Mouse (Mus musculus) hindbrain, embryonic 16.5 days (tissue): ENCODE measurements around the gene Spns2. TPM values are rescaled to one million over a fixed set of nuclear protein-coding genes. Genes with fewer than 3 reads are reported as not detected.
A peak's percentile ranks its signal among the peaks of the same experiment; 100 is the strongest.

Source experiments
- ATAC-seq: fragments of 200-750 bp; cut with Nextera tagmentation; 2 replicates; pipeline ENCODE4 v1.8.0; 2017; ENCODE audit warnings: moderate TSS enrichment, moderate library complexity
- H3K27ac ChIP-seq: fragments of 300-500 bp; sonication (generic); 2 replicates; pipeline ENCODE4 v1.5.1; 2014; ENCODE audit warnings: low read depth, mild to moderate bottlenecking, control low read depth, low read length, moderate library complexity
- H3K27me3 ChIP-seq: fragments of 300-500 bp; sonication (generic); replicated peaks from 2 replicates; pipeline ENCODE4 v1.6.1; 2014; ENCODE audit warnings: low read length; ENCODE audit not compliant: control insufficient read depth, insufficient read depth
- H3K36me3 ChIP-seq: fragments of 300-500 bp; sonication (generic); 2 replicates; pipeline ENCODE4 v1.6.1; 2014; ENCODE audit warnings: mild to moderate bottlenecking, low read length, moderate library complexity, mixed read lengths; ENCODE audit not compliant: control insufficient read depth, insufficient read depth
- H3K4me1 ChIP-seq: fragments of 300-500 bp; sonication (generic); 2 replicates; pipeline ENCODE4 v1.6.1; 2014; ENCODE audit warnings: low read depth, low read length; ENCODE audit not compliant: control insufficient read depth, insufficient read depth
- H3K4me2 ChIP-seq: fragments of 300-500 bp; sonication (generic); 2 replicates; pipeline ENCODE4 v1.6.1; 2014; ENCODE audit warnings: mild to moderate bottlenecking, low read length, control low read depth, moderate library complexity
- H3K4me3 ChIP-seq: fragments of 300-500 bp; sonication (generic); 2 replicates; pipeline ENCODE4 v1.5.1; 2014; ENCODE audit warnings: mild to moderate bottlenecking, low read length, control low read depth, moderate library complexity
- H3K9ac ChIP-seq: fragments of 300-500 bp; sonication (generic); 2 replicates; pipeline ENCODE4 v1.6.1; 2014; ENCODE audit warnings: low read depth, mild to moderate bottlenecking, control low read depth, low read length, moderate library complexity
- H3K9me3 ChIP-seq: fragments of 300-500 bp; sonication (generic); 2 replicates; pipeline ENCODE4 v1.6.1; 2014; ENCODE audit warnings: mild to moderate bottlenecking, low read length, moderate library complexity; ENCODE audit not compliant: control insufficient read depth
- WGBS: fragments of 180-500 bp; shearing (Covaris S2); extraction: QIAGEN DNeasy Blood & Tissue Kit; methylation state at CpG from one replicate; pipeline ENCODE4 v1.1.7; 2014; 5-methylcytosine and 5-hydroxymethylcytosine counted together
- polyA plus RNA-seq: library from polyadenylated mRNA; unstranded; fragments of >200 nt; fragmentation: Nextera tagmentation; extraction: Ambion mirVana; gene quantifications from 2 replicates; pipeline ENCODE4 v1.2.1, GENCODE M21; 2015

Spns2 gene
- polyA plus RNA-seq = 6.0 and 8.2 TPM in 2 replicates

DNA sequence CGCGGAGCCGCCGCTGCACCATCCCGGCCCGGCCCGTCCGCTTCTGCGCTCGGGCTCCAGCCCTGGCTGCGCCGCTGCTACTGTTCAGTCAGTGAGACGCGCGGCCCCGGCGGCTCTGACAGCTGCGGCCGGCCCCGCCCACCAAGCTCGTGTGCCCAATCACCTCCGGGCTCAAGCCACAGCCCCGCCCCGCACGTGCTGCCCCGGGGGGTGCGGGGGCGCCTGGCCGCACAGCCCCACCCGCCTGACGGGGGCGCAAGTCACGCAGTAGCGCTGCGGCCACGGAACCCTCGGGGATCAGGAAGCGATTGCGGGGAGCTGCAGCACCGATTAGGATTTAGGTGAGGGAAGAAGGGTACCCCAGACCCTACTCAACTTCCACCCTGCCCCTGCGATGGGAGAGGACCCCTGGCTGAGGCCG, at the start of gene Spns2:
Gene Spns2, minus strand, starts transcription at position 24 of the 421 bp plus-strand sequence.
- peak; percentile 93 for ATAC-seq
- WGBS = 0% methylated on average over 30 of the region's 42 CpGs
- Histone ChIP-seq H3K27ac (peak within 1 kb of the TSS; percentile 88), H3K4me3 (peak within 1 kb of the TSS; percentile 79), H3K4me2 (peak within 1 kb of the TSS; percentile 84), H3K36me3 (no peaks in the 10 kb centered on the region), H3K9me3 (no peaks in the 10 kb centered on the region), H3K27me3 (no peaks in the 10 kb centered on the region), H3K4me1 (peaks cover 34% of the 10 kb centered on the region), H3K9ac (peak within 1 kb of the TSS; percentile 89)

DNA sequence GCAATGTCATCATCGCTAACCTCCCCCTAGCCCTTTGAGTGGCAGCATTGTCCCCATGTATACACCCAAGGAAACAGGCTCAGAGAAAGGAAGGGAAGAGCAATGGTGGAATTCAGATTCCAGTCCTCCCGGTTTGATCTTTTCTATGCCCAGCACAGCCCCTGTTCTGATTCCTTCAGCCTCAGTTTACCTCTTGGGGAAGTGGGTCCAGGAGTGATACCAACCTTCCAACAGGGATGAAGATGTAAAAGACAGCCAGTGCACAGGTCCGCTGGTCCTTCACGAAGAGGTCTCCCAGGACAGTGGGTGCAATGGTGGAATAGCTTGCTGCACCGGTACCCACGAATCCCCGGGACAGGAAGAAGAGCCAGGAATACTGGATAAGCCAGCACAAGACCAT, 49.1 kb upstream of the Spns2 start:
- no peaks in the 10 kb centered on the region for H3K9me3 ChIP-seq
- no peak overlapping the region for H3K9ac ChIP-seq
- H3K27ac ChIP-seq = no peak overlapping the region
- H3K4me1 ChIP-seq = no peaks in the 10 kb centered on the region
- ATAC-seq = no peak
- no peaks in the 10 kb centered on the region for H3K36me3 ChIP-seq
- WGBS = 94% methylated on average over 7 of the region's 7 CpGs
- H3K27me3 ChIP-seq = no peaks in the 10 kb centered on the region
- H3K4me3 ChIP-seq = no peak overlapping the region
- H3K4me2 ChIP-seq = no peak overlapping the region

DNA sequence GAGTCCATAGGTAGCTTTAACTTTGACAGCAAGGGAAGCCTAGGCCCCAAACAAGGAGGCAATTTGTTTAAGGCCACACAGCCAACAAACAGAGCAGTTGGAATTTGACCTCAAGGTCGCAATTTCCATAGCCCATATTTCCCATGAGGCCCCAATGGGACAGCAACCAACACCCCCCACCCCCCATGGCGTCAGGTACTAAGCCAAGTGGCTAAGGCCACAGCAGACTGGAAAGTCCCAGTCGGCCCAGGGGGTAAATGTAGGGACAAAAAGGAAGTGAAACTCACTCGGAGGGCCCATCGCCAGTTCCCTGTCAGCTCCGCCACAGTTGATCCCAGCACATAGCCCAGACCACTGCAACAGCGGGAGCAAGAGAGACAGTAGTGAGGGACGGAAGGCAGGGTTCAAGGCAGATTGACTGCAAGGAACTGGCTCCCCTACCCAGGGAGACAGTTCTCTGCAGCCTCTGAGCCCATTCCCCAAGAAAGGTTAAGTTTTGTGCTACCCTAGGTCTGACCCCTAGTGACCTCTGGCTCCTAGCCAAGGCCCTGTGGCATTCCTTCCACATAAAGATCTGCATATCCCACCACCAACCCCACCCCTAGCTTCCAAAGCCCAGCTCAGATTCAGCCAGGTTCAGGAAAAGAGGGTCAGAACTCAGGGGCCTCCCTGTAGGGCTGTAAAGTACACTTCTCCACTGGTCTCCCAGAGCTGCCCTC, 48.5 kb upstream of the Spns2 start:
- H3K27me3 ChIP-seq = no peaks in the 10 kb centered on the region
- no peaks in the 10 kb centered on the region for H3K9me3 ChIP-seq
- H3K4me2 ChIP-seq = no peak overlapping the region
- H3K9ac ChIP-seq = no peak overlapping the region
- no peak overlapping the region for H3K4me3 ChIP-seq
- H3K36me3 ChIP-seq = no peaks in the 10 kb centered on the region
- no peak overlapping the region for H3K27ac ChIP-seq
- ATAC-seq = no peak
- H3K4me1 ChIP-seq = no peaks in the 10 kb centered on the region
- WGBS = 65% methylated on average over 8 of the region's 8 CpGs

DNA sequence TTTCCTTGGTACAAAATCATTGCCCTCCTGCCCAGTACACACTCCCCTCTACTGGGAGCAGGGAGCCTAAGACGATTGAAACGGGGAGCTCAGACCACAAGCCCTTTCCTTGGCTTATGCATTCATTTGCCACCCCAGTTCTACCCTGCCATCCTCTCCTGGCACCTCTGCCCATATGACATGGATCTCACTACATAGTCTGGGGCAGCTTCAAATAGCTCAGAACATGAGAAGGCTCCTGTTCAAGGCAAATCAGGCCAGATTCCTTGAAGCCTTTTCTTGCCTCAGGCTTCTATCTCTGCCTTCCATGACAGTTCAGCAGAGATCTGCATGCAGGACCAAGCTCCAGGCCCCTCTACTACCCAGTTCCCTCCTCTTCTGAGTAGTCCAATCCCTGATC, 47.8 kb upstream of the Spns2 start:
- H3K27ac ChIP-seq = no peak overlapping the region
- no peaks in the 10 kb centered on the region for H3K9me3 ChIP-seq
- H3K4me3 ChIP-seq = no peak overlapping the region
- H3K4me2 ChIP-seq = no peak overlapping the region
- H3K36me3 ChIP-seq = no peaks in the 10 kb centered on the region
- 92% methylated on average over 2 of the region's 2 CpGs for WGBS
- ATAC-seq = no peak
- H3K9ac ChIP-seq = no peak overlapping the region
- no peaks in the 10 kb centered on the region for H3K27me3 ChIP-seq
- H3K4me1 ChIP-seq = no peaks in the 10 kb centered on the region

DNA sequence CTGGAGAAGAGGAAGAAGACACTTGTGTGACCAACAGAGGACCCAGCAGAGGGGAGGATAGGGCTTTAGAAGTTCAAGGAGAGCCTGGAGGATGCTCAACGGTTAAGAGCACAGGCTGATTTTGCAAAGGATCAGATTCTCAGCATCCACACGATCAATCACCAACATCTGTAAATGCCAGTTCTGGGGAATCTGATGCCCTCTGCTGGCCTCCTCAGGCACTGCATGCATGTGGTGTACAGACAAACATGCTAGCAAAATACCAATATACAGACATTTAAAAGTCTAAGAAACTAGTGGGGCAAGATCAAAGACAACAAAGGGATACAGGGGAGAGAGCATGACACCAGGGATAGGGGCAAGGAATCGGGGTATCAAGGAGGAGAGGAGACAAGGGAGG, 45.8 kb upstream of the Spns2 start:
- no peaks in the 10 kb centered on the region for H3K9me3 ChIP-seq
- ATAC-seq = no peak
- no peak overlapping the region for H3K27ac ChIP-seq
- no peak overlapping the region for H3K4me2 ChIP-seq
- 85% methylated on average over 3 of the region's 3 CpGs for WGBS
- H3K4me3 ChIP-seq = no peak overlapping the region
- H3K9ac ChIP-seq = no peak overlapping the region
- no peaks in the 10 kb centered on the region for H3K4me1 ChIP-seq
- H3K36me3 ChIP-seq = no peaks in the 10 kb centered on the region
- no peaks in the 10 kb centered on the region for H3K27me3 ChIP-seq

DNA sequence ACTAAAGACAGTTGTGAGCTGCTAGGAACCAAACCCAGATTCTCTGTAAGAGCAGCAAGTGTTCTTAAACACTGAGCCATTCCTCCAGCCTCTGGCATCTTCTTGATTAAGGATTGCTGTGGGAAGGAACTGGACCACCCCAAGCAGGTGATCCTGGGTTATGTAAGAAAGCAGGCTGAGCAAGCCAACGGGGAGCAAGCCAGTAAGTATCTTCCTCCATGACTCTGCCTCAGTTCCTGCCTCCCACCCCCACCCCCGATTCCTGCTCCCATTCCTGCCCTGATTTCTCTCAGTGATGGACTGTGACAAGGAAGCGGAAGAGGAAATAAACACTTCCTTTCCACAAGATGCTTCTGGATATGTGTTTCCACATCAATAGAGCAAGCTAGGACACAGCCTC, 43.2 kb upstream of the Spns2 start:
- Histone ChIP-seq H3K4me2 (no peak overlapping the region), H3K4me3 (no peak overlapping the region), H3K36me3 (no peaks in the 10 kb centered on the region), H3K4me1 (no peaks in the 10 kb centered on the region), H3K27me3 (no peaks in the 10 kb centered on the region), H3K9ac (no peak overlapping the region), H3K9me3 (no peaks in the 10 kb centered on the region), H3K27ac (no peak overlapping the region)
- no peak for ATAC-seq
- WGBS = 87% methylated on average over 3 of the region's 3 CpGs

DNA sequence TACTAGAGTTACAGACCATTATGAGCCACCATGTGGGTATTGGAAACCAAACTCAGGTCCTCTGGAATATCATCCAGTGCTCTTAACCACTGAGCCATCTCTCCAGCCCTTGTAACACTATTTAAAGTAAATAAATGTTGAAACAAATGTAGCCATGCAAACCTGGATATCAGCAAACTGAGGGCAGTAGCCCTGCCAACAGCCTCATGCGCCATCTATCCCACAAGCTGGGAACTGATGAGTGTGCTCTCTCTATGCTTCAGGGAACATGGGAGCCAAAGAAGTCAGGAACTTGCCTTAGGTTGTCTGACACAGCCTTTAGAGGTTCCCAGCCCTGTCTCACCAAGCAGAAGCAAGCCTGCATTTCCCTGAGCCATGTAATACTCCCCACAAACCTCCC, 41.9 kb upstream of the Spns2 start:
- no peaks in the 10 kb centered on the region for H3K27me3 ChIP-seq

DNA sequence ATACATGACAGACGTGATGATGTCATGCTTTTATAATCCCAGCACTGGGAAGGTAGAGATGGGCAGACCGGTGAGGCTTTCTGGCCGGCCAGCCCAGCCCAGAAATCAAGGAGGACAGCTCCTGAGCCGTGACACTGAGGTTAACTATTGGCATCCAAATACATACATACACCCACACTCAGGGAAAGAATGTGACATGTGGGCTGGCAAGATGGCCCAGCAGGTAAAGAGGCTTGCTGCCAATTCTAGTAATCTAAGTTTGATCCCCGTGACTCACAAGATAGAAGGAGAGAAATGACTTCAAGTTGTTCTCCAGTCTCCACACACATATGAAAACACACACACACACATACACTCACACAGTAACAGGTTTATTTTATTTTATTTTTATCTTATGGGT, 41.4 kb upstream of the Spns2 start:
- no peak for ATAC-seq
- Histone ChIP-seq H3K27me3 (no peaks in the 10 kb centered on the region), H3K9ac (no peak overlapping the region), H3K4me3 (no peak overlapping the region), H3K4me2 (no peak overlapping the region), H3K36me3 (no peaks in the 10 kb centered on the region), H3K9me3 (no peaks in the 10 kb centered on the region), H3K27ac (no peak overlapping the region), H3K4me1 (no peaks in the 10 kb centered on the region)
- 83% methylated on average over 5 of the region's 5 CpGs for WGBS

More for the DNA sequence above, 41.9 kb upstream of the Spns2 start:
- Histone ChIP-seq H3K9ac (no peak overlapping the region), H3K4me2 (no peak overlapping the region), H3K4me1 (no peaks in the 10 kb centered on the region), H3K27ac (no peak overlapping the region), H3K4me3 (no peak overlapping the region), H3K9me3 (no peaks in the 10 kb centered on the region), H3K36me3 (no peaks in the 10 kb centered on the region)
- 78% methylated on average over 1 of the region's 1 CpGs for WGBS
- ATAC-seq = no peak

DNA sequence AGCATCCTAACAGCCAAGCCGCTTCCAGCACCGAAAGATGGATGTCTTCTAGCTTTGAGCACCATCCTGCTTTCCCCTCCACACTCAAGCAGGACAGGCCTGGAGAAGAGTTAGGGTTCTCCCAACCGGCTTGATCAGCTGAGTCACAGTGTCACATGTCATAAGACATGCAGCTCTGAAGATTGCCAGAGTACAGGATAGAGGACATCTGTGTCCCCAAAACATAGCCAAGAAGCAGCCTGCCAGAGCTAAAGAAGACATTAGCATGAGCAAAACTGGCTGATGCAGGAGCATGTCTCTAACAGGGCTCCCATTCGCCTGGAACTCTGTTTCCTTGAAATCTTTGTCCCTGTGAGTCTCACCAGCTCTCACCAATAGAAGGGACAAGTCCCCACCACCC, 36.5 kb upstream of the Spns2 start:
- no peak for ATAC-seq
- Histone ChIP-seq H3K9ac (no peak overlapping the region), H3K4me3 (no peak overlapping the region), H3K27me3 (no peaks in the 10 kb centered on the region), H3K9me3 (no peaks in the 10 kb centered on the region), H3K4me1 (no peaks in the 10 kb centered on the region), H3K4me2 (no peak overlapping the region), H3K36me3 (no peaks in the 10 kb centered on the region), H3K27ac (no peak overlapping the region)
- 80% methylated on average over 4 of the region's 4 CpGs for WGBS
